Mouse (Mus musculus) liver, adult 2 months (tissue): ENCODE results near the gene Vmn1r54. TPM values are rescaled to one million over a fixed set of nuclear protein-coding genes. Genes with fewer than 3 reads are reported as not detected.
"Not testable (repeated sequence)": the region's sequence is repeated elsewhere in the genome, so short reads cannot be mapped to it uniquely, and the experiment has no call there.

Source experiments
- DNase-seq: peaks from one replicate; pipeline ENCODE4 v3.0.0-alpha.2; 2011; ENCODE audit warnings: low read depth, low spot score; ENCODE audit errors: extremely low read depth
- H3K27ac ChIP-seq: fragments of 200-500 bp; replicated peaks from 2 replicates; pipeline ENCODE4 v1.5.1; 2012; ENCODE audit warnings: low read depth, mild to moderate bottlenecking, control low read depth, inconsistent platforms, low read length; ENCODE audit not compliant: insufficient read depth
- H3K27me3 ChIP-seq: fragments of 200-500 bp; 2 replicates; pipeline ENCODE4 v1.6.1; 2012; ENCODE audit warnings: mild to moderate bottlenecking, moderate library complexity, low read length, inconsistent platforms; ENCODE audit not compliant: control insufficient read depth, insufficient read depth
- H3K36me3 ChIP-seq: fragments of 200-500 bp; 2 replicates; pipeline ENCODE4 v1.6.1; 2012; ENCODE audit warnings: low read length, inconsistent platforms; ENCODE audit not compliant: control insufficient read depth, insufficient read depth
- H3K4me1 ChIP-seq: fragments of 200-500 bp; 2 replicates; pipeline ENCODE4 v1.6.1; 2011; ENCODE audit warnings: low read length; ENCODE audit not compliant: control insufficient read depth, insufficient read depth
- H3K4me3 ChIP-seq: fragments of 200-500 bp; 2 replicates; pipeline ENCODE4 v1.5.1; 2011; ENCODE audit warnings: low read depth, mild to moderate bottlenecking, control low read depth, low read length, moderate library complexity; ENCODE audit not compliant: insufficient read depth
- H3K79me2 ChIP-seq: fragments of 200-500 bp; 2 replicates; pipeline ENCODE4 v1.6.1; 2012; ENCODE audit warnings: inconsistent platforms, mild to moderate bottlenecking, low read length, moderate library complexity; ENCODE audit not compliant: control insufficient read depth, insufficient read depth
- H3K9ac ChIP-seq: fragments of 200-500 bp; 2 replicates; pipeline ENCODE4 v1.6.1; 2012; ENCODE audit warnings: low read depth, mild to moderate bottlenecking, control low read depth, inconsistent platforms, low read length
- CTCF ChIP-seq: fragments of 200-500 bp; IDR thresholded peaks from 2 replicates; pipeline ENCODE4 v1.5.1; 2011; ENCODE audit warnings: low read depth, low read length, control low read depth
- POLR2A ChIP-seq: fragments of 200-500 bp; IDR thresholded peaks from 2 replicates; pipeline ENCODE4 v1.6.1; 2011; ENCODE audit warnings: low read length, control low read depth; ENCODE audit not compliant: insufficient read depth; ENCODE audit errors: extremely low read depth
- WGBS: fragments of 180-500 bp; shearing (Covaris S2); methylation state at CpG from one replicate; pipeline ENCODE4 v1.1.7; 2018; 5-methylcytosine and 5-hydroxymethylcytosine counted together
- polyA plus RNA-seq: library from polyadenylated mRNA; depleted of rRNA; stranded (reverse); fragments of >200 nt; gene quantifications from 2 replicates; pipeline ENCODE4 v1.2.3, GENCODE M21; 2012; rRNA removed
- total RNA-seq: library from RNA; depleted of rRNA; stranded (reverse); fragments of >200 nt; gene quantifications from 2 replicates; pipeline ENCODE4 v1.2.3, GENCODE M21; 2014; rRNA removed

Gene Vmn1r54
- total RNA-seq (not detected in 2 replicates), polyA plus RNA-seq (not detected in 2 replicates)

- Histone ChIP-seq H3K27me3 (no peaks in the 10 kb centered on the region), H3K79me2 (no peaks in the 10 kb centered on the region), H3K9ac (no peak within 1 kb of the TSS), H3K27ac (no peak within 1 kb of the TSS), H3K4me1 (no peaks in the 10 kb centered on the region), H3K4me3 (no peak within 1 kb of the TSS), H3K36me3 (no peaks in the 10 kb centered on the region)
- WGBS = 57% methylated on average over 1 of the region's 1 CpGs
- TF ChIP-seq CTCF (no peak), POLR2A (no peak)
- no peak for DNase-seq
Measured at GRCm38 (mm10) chr6:90246000-90246399, at the start of gene Vmn1r54. Gene Vmn1r54, plus strand, starts transcription at chr6:90246300.

GRCm38 (mm10) chr6:90202493-90202892 lies 43.6 kb upstream of the Vmn1r54 start, which contains the start of gene V1ra8:
Gene V1ra8, plus strand, starts transcription at chr6:90202793.
- H3K79me2 ChIP-seq, H3K27me3 ChIP-seq, H3K4me3 ChIP-seq, DNase-seq, H3K36me3 ChIP-seq, H3K9ac ChIP-seq, H3K4me1 ChIP-seq, H3K27ac ChIP-seq: not testable (repeated sequence)
- WGBS = 76% methylated on average over 2 of the region's 2 CpGs

GRCm38 (mm10) chr6:90224338-90224737 lies 21.8 kb upstream of the Vmn1r54 start, which contains the start of gene Vmn1r53:
Gene Vmn1r53, minus strand, starts transcription at chr6:90224438.
- no peak for DNase-seq
- Histone ChIP-seq H3K9ac (no peak within 1 kb of the TSS), H3K79me2 (no peaks in the 10 kb centered on the region), H3K36me3 (no peaks in the 10 kb centered on the region), H3K27ac (no peak within 1 kb of the TSS), H3K27me3 (no peaks in the 10 kb centered on the region), H3K4me1 (no peaks in the 10 kb centered on the region; the same call in 1 of the 2 replicates), H3K4me3 (no peak within 1 kb of the TSS)
- 82% methylated on average over 1 of the region's 1 CpGs for WGBS
- TF ChIP-seq POLR2A = no peak
- no peak for TF ChIP-seq CTCF

- H3K4me1 ChIP-seq, H3K4me3 ChIP-seq, H3K79me2 ChIP-seq, H3K36me3 ChIP-seq, H3K9ac ChIP-seq, H3K27me3 ChIP-seq, H3K27ac ChIP-seq: not testable (repeated sequence)
- WGBS = 79% methylated on average over 4 of the region's 4 CpGs
- peak; percentile 26 for DNase-seq
Measured at GRCm38 (mm10) chr6:90232114-90232513, 14.0 kb upstream of the Vmn1r54 start.

- Histone ChIP-seq H3K27ac (no peak overlapping the region), H3K27me3 (no peaks in the 10 kb centered on the region), H3K4me1 (no peaks in the 10 kb centered on the region), H3K36me3 (no peaks in the 10 kb centered on the region), H3K9ac (no peak overlapping the region), H3K4me3 (peak overlapping the region; percentile 47; the same call in 1 of the 2 replicates), H3K79me2 (no peaks in the 10 kb centered on the region)
- TF ChIP-seq POLR2A (no peak), CTCF (no peak)
- DNase-seq = peak; percentile 11
- WGBS = 43% methylated on average over 27 of the region's 27 CpGs
Measured at GRCm38 (mm10) chr6:90232681-90233080, 13.4 kb upstream of the Vmn1r54 start.

GRCm38 (mm10) chr6:90244019-90244418 lies 2.1 kb upstream of the Vmn1r54 start:
- TF ChIP-seq CTCF (no peak), POLR2A (no peak)
- Histone ChIP-seq H3K36me3 (no peaks in the 10 kb centered on the region), H3K79me2 (no peaks in the 10 kb centered on the region), H3K4me3 (no peak overlapping the region), H3K27ac (no peak overlapping the region), H3K4me1 (no peaks in the 10 kb centered on the region), H3K9ac (no peak overlapping the region), H3K27me3 (no peaks in the 10 kb centered on the region)
- DNase-seq = no peak
- 68% methylated on average over 3 of the region's 3 CpGs for WGBS
